Mouse (Mus musculus): ENCODE results near the gene Rab7b. TPM values are rescaled to one million over a fixed set of nuclear protein-coding genes. Genes with fewer than 3 reads are reported as not detected.
A peak's percentile ranks its signal among the peaks of the same experiment; 100 is the strongest.

The Rab7b gene
- total RNA-seq, 2 experiments from 2014 or later, result 2.8 to 2.9 TPM

DNA sequence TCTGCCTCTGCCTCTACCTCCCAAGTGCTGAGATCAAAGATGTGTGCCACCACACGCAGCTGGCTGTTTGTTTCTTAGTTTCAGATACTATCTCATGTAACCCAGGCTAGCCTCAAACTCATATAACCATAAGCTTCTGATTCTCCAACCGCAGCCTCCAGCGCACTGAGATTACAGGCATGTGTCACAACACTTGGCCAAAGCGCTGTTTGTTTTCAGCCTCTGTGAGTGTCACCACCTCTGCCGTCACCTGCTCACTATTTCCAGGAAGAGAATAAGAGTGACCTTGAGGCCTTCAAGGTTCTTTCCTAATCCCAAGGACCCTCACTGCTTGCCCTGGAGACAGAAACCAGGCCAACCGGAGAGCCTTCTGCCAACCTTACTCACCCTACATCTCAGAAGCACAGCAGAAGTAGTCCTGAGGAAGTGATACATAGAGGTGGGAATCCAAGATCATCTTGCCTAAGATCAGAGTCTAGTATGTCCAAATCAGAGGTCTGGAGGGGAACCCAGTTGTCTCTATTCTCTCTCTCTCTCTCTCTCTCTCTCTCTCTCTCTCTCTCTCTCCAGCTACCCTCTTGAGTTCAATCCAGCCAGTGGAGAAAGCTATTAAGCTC lies 46.3 kb downstream of the Rab7b start:
- intact Hi-C loops (cut with DNase I), result no loop called here
- no peak for DNase-seq

DNA sequence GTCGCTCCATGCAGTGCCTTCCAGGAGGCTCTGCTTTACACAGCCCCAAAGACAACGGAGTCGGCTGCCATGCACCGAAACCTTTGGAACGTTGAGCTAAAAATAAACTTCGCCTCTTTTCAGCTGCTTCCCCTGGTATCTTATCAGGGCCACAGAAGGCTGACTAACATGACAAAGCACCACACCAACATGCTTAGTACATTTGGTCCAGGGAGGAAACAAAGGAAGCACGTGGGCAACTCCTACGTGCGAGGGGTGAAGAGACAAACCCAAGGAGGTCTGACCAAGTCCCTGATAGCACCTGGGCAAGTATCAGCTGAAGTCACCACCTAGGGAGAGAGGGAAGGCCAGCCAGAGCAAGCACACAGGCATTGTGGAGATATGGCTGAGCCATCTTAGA lies 48.0 kb downstream of the Rab7b start:
- DNase-seq, result no peak
- intact Hi-C loops (cut with DNase I), result no loop called here

DNA sequence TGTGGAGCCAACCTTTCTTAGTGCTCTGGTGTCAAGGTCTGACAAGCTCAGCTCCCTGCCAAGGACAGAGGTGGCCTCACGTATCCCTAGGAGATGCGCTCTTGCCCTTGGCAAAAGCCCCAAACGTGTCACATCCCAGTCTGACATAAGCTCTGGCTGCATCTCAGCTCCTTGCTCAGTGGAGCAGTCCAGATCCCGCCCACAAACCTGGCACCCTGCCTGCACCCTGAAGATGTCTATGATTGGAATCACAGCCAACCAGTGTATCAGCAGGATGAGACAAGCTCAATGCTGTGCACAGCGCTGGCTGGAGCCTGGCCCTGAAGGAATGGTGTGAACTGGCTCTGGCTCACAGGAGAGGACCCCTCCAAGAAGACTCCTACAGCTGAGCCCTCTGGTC lies 48.8 kb downstream of the Rab7b start:
- DNase-seq, result peak; percentile 73 to 83
- intact Hi-C loops (cut with DNase I), result no loop called here

DNA sequence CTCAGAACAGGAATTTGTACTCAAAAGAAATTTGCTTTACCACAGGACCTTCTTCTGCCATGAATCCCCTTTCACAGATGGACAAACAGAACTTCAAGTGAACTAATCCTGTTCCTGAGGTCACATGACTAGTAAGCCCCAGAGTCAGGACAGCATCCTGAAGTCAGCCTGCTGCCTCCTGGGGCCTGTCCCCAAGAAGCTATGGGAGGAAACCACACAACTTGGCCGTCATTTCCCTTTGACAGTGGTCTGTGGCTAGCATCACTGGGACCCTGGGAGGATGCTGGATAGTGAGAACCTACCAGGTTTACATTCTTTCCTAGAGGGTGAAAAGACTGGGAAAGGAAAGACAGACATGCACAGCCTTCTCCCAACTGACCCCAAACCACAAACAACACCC lies 50.3 kb downstream of the Rab7b start:
- DNase-seq, result no peak
- intact Hi-C loops (cut with DNase I), result no loop called here

DNA sequence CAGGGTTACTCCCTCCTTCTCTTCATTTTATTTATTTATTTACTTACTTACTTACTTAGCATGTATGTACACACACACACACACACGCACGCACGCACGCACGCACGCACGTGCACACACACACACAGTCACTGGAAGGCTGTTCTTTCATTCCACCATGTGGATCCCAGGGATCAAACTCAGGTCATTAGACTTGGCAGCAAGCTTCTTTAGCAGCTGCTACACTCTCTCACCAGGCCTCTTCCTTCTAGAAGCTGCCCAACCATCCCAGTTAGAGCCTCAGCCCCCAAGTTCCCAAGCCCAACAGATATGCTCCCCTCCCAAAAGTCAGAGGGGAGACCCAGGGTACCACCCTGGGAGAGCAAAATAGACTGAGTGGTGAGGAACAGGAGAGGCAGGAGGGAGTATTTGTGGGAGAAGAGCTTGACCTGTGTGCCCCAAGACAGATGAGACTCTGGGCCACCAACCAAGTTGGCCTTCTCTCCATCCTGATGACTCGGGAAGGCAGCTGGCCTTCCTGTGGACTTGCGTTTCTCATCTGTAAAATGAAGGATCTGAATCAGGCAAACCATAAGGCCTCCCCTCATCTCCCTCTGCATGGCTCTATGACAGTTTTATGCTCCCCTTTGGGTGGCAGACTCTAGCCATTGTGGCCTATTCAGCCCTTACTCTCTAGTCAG lies 51.1 kb downstream of the Rab7b start:
- no peak for DNase-seq
- intact Hi-C loops (cut with DNase I), result no loop called here

DNA sequence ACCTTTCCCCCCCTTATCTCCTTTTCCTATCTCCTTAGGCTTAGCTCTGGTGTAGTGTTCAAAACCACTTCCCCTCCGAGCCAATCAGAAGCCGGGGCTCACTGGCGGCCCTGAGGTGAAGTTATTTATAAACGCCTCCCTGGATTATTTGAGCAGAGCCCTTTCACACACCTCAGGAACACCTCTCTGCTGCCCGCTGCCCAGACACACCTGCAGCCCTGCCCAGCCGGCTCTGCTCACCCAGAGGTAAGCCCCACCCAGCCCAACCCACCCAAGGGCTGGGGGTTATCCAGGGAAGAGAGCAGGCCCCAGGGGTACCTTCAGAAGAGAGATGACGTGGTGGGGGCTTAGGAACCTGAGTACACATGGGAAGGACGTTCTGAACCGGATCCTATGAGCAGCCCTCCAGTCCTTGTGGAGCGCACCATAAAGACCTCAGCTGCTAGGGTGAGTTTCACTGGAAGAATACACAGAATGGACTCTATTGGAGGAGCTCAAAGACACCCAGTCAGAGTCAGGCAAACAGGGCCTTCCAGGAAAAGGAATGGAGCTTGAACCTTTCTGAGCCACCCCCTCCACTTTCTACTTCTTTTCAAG lies 55.5 kb downstream of the Rab7b start, which contains the start of gene Slc26a9:
Gene Slc26a9, plus strand, starts transcription at position 155 of the 597 bp plus-strand sequence.
- intact Hi-C loops (cut with DNase I), result no loop called here
- DNase-seq, result no peak

DNA sequence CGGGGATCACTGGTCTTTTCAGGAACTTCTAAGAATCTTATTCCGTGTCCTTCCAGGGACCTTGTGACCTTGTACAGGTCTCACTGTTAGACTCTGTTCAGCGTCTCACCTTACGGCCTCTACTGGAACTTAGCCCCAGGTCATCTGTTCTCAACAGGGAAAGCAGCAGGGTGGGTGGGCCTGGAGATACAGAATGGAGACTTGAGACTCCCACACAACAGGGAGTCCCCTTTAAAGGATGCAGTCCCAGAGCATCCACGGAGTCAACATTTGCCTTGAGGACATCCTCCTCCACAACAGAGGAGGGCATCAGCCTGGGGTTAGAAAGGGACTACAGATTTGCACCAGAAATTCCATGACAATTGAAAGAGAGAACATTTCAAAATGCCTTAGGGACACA lies 56.9 kb downstream of the Rab7b start:
- no peak for DNase-seq
- intact Hi-C loops (cut with DNase I), result no loop called here

DNA sequence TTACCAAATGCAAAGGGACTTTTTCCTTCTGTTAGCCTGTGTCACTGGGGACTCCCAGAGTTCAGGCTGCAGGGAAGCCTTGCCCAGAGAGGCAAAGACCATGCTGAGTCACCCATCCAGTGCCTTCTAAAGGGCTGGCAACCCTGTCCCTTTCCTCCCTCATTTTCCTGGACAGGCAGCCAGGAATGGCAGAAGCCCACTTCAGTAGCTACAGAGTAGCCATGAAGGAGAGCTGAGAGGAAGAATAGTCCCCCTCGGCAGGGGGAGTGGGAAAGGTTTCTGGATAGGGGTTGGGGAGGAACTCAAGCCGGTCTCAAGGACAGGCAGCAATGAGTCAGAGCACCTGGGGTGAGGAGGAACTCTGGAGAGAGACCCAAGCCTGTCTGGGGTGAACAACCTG lies 59.3 kb downstream of the Rab7b start:
- DNase-seq, result no peak
- intact Hi-C loops (cut with DNase I), result no loop called here

DNA sequence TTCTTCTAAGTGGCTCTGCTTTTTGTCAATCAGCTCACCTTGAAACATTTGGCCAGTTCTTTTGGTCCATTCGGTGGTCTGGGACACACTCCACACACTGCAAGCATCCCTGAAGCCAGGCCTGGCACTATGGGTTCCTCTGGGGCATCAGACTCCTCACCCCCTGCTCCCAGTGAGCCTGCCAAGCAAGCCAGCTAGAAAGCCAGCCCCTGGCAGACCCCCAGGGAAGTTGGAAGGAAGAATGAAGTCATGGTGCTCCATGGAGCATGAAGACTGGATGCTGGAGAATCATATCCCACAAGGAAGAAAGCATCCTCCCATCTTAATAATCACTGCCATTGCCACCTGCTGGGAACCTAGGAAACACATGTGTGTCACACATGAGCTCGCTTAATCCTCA lies 60.1 kb downstream of the Rab7b start:
- DNase-seq, result no peak
- intact Hi-C loops (cut with DNase I), result no loop called here

DNA sequence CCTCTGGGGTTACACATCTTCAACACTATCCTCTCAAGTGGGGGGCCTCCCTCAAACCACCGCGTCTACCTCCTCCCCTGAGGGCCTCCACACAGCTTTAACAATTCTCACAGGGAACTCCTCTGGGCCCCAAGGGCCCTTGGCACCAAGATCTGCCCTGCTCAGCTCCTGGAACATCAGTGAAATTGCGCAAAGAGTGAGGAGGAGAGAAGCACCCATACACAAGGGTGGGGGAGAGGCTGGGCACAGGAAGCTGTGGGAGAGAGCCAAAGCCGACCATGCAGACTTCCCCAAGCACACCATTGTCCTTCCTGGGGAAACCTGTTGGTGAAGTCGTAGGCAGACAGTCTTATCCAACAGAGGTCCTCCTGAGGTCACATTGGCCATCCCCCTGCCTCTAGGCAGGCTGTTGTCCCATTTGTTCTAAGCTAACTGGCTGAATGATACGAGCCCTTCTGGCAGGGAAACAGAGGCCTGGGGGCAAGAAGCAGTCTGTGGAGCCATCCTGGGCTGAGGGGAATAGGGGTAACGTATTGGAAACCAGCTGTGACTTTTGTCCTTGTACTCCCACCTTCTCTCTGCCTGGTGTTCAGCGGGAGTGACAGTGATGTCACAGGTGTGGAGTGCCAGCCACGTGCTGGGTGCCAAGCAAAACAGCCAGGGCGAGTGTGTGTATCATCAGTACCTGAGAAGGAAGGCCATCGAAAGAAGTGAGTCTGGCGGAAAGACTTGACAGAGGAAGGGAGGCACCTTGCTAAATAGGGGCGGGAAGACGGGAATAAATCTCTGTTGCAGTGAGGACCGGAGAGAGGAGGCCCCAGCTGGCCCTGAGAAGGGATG lies 61.4 kb downstream of the Rab7b start:
- intact Hi-C loops (cut with DNase I), result no loop called here
- DNase-seq, result no peak

DNA sequence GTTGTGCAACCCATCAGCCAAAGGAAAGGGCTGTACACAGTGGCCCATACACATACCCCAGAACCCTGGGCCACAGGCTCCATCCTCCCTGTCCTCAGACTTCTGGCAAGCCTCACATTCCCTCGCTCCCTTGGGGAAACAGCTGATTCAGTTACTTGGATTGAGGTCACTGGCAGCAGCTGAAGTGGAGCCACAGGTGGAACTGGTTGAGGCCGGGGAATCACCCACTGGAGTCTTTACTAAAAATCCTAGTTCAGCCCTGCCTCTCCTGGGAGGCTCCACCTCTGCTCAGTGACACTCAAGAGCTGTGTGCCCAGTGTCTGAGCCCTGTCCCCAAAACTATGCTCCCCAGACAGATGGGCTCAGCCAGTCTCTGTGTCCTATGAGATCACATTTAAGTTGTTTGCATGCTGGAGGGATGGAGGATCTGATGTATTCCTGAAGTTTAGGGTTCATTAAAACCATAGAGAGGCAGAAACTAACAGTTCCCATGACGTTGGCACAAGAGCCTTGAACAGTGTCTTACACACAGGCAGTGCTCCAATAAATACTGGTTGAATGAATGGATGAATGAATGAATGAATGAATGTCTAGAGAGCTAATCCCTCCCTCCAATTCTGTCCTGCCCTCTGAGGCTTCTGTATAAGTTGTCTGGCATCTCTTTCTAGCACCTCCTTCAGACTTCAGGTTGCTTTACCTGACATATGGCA lies 62.8 kb downstream of the Rab7b start:
- DNase-seq, result peak in 1 of 2 experiments; percentile 44
- intact Hi-C loops (cut with DNase I), result no loop called here

DNA sequence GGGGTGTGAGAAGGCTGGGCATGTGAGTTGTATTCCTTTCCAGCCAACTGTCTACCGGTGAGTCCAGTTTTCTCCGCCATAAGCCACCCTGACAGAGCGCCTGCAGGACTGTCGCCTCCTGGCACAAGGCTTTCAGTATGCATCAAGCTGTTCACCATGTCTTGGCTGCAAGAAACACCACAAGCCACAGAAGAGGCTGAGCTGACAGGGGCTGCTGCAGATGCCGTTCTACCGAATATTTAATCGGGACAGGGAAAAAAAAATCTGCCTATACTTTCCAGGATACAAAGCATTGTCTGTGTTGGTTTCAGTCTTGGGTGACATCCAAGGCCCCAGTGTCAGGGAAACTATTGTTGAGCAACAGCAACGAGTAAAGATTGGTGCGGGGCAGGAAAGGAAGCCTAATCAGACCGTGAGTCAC lies 63.4 kb downstream of the Rab7b start:
- DNase-seq, result no peak
- intact Hi-C loops (cut with DNase I), result no loop called here

DNA sequence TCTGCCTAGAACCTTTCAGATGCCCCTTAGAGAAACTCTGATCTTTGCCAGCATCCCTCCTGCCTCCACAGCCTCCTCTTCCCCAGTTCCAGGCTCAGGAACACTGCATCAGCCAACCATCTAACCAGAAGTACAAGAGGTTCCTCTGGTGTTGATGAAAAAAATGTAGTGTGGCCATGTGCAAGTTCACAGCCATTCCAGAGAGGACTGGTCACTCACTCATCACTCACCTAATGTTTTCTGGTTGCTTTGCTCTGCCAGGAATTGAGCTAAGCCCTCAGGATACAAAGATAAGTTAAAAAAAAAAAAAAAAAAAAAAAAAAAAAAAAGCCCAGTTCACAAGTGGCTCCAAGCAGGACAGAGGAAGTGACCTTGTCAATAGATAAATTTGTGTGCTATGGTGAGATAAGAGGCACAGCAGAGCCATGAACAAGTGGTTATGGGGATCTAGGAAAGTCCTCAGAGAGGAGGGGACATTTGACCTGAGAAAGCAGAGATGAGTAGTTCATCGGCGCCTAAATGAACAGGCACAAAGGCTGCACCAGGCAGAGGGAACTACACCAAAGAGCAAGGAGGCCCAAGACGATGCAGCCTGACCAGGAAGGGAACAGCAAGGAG lies 65.8 kb downstream of the Rab7b start:
- DNase-seq, result no peak

DNA sequence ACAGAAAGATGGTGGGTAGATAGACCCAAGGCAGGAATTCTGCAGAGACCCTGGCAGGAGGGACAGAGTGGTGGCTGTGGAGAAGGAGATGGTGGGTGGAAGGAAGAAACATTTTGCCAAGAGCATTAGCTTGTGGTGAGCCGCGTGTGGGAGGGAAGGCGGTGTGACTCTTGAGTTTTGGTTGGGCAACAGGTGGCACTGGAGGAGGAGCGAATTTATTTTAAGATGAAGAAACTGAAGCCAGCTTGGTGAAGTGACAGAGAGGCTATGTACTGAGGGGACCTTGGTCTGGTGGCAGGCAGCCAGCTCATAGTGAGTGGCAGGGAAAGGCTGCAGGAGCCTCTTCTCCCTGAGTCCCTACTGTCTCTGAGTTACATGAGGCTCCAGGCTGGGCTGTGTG lies 66.4 kb downstream of the Rab7b start:
- peak; percentile 53 to 64 for DNase-seq
- intact Hi-C loops (cut with DNase I), result no loop called here

More for the DNA sequence above, 65.8 kb downstream of the Rab7b start:
- intact Hi-C loops (cut with DNase I), result no loop called here

DNA sequence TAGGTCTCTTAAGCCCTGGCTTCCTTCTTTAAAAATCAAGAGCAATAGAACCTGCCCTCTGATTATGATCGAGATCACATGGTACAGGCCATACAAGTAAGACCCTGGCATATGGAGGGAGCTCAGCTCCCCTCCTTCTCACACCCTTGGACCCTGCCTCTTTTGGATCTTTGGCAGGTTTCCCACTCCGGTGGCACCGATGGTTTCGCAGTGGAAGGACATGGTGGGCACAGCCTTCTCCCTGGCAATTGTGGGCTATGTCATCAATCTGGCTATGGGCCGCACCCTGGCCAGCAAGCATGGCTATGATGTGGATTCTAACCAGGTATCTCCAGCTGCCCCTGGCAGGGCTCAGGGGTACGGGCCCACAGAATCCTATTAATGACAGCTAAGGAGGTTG lies 68.7 kb downstream of the Rab7b start:
- DNase-seq, result no peak
- intact Hi-C loops (cut with DNase I), result no loop called here

DNA sequence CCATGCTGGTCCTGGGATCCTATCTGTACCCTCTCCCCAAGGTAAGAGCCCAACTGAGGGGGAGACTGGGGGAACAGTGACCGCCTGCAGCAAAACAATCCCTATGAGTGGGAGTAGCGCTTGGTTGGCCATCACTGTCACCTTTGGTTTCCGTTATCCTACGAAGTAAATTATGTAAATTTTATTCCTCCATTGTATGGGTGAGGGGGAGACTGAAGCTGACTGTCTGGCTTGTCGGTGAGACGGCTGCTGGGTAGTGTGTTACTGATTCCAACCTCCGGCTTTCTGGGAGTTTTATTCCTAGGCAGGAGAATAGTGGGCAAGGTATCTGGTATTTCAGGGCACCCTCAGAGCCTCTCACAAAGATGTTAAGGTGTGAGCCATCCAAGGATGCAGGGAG lies 70.3 kb downstream of the Rab7b start:
- intact Hi-C loops (cut with DNase I), result no loop called here
- no peak for DNase-seq

DNA sequence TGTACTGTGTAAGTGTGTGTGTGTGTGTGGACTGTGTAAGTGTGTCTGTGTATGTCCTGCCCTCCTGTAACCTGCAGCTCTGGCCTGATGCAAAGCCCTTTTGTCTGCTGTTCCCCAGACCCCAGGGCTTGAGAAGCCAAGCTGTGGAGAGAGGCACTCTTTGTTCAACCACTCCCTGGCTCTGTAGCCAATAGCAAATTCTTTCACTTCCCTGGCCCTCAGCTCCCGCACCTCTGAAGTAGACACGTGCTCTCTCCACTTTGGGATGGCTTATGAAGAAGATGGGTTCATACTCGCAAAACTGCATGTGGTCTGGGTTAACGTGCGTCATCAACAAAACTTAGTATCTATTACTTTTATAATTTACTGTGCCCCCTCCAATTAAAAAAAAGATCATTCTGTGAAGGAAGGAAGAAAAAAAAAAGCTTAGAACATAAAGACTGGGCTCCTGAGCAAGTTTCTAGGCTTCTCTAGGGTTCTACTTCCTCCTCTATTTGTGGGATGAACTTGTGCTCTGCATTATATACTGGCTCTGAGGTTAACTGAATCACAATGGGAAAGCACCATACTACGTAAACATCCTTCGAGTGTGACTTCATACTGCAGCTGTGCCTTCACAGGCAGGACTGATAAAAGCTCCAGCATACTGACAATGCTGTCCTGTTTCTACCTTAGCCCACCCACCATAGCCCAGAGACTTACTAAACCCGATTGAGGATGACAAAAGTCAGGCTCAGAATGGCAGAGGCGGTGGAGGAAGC lies 71.4 kb downstream of the Rab7b start:
- no peak for DNase-seq
- intact Hi-C loops (cut with DNase I), result loop anchor here (5.0 kb wide), 1 partner anchor 148 kb away; no protein-coding TSS in a partner anchor

DNA sequence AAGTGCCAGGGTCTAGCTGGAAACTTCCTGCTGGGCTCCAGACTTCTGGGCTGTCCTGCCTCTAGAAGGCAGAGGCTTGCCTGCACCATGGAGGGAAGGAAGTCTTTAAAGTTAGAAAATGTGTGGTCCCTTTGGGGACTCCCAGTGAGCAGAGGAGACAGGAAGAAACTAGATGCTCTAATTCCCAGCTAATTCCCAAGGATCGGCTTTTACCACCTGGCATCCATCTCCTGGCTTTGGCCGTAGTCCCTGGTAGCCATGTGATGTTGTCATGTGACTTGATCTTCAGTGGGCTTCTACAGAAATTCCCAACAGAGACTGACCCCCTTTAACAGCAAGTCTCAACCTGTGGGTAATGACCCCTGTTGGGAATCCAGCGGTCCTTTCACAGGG lies 71.9 kb downstream of the Rab7b start:
- no peak for DNase-seq
- intact Hi-C loops (cut with DNase I), result loop anchor here (5.0 kb wide), 1 partner anchor 148 kb away; no protein-coding TSS in a partner anchor
